Mouse (Mus musculus) CH12F3 (cell line): ENCODE results near the gene Pwp2.
"Not testable (repeated sequence)": the region's sequence is repeated elsewhere in the genome, so short reads cannot be mapped to it uniquely, and the experiment has no call there.

ENCODE experiments used
- in situ Hi-C: fragments of 300-500 bp; cut with MboI; formaldehyde crosslinking; loops from 2 replicates; pipeline ENCODE4 v1.14.3; 2020; ENCODE audit warnings: low sequenced_read_pairs

Gene Pwp2

GRCm38 (mm10) chr10:78147908-78148441, 37.0 kb downstream of the Pwp2 start:
- in situ Hi-C loops: no loop called here

- in situ Hi-C loops: no loop called here
These were observed 41.0 kb downstream of the Pwp2 start for GRCm38 (mm10) chr10:78143727-78144505.

- in situ Hi-C loops: no loop called here
These were observed 44.1 kb downstream of the Pwp2 start for GRCm38 (mm10) chr10:78140843-78141242.

GRCm38 (mm10) chr10:78140251-78140600, 44.7 kb downstream of the Pwp2 start:
- in situ Hi-C loops: no loop called here

- in situ Hi-C loops: no loop called here
These were observed 45.2 kb downstream of the Pwp2 start for GRCm38 (mm10) chr10:78139572-78140250.

DNA sequence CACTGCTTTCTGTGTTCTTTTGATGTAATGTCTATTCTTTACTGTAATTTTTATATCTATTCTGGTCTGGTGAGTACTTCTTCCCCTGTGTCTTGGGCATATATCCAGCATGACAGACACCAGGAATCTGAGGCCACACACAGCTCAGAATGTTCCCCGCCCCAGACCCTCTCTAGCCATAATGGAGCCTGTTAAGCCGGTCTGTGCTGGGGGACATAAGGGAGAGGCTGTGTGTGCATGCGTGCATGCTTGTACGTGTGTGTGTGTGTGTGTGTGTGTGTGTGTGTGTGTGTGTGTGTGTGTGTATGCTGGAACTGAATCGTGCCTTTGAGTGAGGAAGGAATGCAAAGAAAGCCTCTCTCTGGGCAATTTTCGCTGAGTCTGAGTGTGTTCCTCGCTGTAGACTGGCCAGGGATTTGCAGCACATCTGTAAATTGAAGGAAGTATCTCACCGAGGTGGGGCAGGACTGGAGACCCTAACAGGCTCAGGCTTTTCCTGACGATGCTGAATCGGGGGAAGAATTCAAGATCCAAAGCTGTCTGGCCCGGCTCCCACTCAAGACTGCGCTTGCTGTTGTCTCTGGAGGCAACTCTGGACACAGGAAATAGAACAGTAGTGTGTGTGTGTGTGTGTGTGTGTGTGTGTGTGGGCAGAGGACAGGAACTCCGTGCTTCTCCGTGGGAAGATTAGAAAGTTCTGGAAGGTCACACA, 46.0 kb downstream of the Pwp2 start:
- in situ Hi-C loops: no loop called here

DNA sequence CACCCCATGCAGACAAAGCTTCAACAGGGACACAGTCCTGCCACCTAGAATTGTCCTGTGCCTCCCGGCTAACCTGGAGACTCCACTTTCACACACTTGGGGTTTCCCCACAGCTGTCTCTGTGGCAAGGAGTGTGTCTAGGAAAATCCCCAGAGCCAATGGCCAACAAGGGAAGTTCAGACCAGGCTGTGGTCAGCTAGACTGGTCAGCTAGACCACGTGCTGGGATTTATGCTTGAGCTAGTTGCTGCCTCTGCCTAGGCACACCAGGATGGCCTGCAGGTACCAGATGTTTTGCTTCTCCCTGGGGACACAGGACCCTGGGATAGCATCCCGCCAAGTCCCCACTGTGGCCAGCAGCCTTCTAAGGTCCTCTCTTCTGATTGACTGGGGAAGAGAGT, 47.8 kb downstream of the Pwp2 start:
- in situ Hi-C loops: no loop called here

DNA sequence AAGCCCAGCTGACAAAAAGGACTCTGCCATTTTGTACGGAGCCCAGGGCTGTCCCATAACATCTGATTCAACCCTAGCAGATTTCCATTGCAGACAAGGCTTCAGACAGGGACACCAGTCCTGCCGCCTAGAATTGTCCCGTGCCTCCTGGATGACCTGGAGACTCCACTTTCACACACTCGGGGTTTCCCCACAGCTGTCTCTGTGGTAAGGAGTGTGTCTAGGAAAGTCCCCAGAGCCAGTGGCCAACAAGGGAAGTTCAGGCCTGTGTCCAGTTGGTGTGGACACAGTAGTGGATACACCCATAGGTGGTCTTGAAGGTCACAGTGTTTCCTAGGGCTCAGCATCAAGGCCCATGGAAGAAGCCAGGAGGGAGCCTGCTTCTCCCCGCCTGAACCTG, 49.0 kb downstream of the Pwp2 start:
- in situ Hi-C loops: no loop called here

DNA sequence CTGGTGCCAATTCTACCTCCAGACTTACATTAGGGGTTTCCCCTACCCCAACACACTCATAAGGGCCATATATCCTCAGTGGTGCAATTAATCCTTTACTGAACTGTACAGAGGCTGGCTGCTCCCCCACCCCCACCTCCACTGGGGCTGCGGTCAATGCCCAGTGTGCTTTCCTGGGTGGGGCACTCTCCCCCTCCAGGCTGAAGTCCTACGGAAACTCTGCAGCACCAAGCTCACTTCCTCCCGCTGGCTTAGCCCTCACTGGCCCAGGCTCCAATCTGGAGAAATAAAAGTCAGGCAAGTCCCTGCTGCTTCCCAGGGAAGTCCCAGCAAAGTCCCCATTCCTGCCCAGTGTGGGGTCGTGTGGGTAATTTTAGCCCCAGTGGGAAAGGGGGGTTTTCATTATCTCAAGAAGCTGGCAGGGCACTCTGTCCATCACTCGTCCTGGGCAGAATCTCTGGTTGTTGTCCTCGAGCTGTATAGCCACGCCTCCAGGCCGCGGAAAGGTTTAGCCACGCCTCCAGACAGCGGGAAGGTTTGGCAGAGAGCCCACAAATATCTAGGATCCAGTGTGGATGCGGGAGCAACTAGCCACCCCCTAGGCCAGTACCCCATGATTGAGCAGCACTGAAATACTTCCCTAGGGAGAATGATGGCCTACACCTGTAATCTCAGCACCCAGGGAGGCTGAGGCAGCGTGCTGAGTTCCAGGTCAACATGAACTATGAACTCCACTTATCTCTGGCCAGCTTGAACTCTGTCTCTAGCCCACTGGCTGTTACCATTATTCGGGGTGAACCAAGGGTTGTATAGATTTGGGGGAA, 49.8 kb downstream of the Pwp2 start:
- in situ Hi-C loops: no loop called here

DNA sequence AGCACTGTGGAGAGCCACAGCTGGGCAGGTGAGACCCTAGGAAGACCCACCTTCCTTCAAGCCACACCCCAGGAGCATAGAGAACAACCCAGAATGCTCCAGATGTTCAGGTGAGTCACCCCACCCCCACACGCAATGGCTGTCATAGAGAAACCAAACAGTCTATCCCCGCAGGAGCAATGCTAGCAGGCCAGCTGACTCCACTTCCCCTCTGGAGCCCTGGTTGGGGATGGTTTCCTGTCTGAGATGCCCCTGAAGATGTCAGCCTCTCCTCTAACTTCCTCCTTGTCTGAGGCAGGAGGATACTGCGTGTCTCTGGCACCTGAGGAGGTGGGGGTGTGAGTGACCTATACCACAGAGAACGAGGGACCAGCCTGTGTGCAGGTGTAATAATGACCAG, 50.5 kb downstream of the Pwp2 start:
- in situ Hi-C loops: no loop called here

DNA sequence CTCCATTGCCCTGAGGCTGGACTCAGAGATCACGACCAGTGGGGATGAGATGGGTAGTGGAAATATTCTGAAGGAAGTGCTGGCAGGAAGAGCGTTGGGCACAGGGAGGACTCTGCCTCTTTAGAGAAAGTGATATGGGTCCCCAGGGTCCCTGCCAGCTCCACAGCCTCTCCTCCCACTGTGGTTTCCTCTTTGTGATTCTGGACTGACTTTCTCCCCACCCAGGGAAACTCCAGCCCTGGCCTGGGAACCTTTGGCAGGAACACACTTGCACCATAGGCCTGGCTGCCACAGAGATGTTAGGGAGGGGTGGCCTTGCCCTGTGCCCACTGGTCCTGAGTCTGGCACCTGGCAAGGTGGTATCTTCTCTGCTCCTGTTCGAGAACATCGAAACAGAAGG, 55.0 kb downstream of the Pwp2 start:
- in situ Hi-C loops: no loop called here

DNA sequence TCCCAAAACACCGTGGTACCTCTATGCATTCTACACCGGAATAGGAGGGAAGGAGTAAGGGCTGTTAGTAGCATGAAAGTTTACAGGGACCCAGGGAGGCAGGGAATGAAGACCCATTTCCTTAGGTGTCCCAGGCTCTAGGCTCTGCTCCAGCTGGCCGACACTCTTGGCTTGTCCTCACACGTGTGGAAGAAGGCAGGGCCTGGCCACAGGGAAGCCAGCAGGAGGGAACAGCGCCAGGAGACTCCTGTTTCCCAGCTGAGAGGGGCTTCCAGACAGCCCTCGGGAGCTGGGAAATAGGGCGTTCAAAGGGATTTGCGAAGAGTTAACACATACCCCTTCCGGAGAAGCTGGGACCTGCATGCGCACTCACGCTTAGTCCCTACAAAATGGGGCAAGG, 55.5 kb downstream of the Pwp2 start:
- in situ Hi-C loops: no loop called here

DNA sequence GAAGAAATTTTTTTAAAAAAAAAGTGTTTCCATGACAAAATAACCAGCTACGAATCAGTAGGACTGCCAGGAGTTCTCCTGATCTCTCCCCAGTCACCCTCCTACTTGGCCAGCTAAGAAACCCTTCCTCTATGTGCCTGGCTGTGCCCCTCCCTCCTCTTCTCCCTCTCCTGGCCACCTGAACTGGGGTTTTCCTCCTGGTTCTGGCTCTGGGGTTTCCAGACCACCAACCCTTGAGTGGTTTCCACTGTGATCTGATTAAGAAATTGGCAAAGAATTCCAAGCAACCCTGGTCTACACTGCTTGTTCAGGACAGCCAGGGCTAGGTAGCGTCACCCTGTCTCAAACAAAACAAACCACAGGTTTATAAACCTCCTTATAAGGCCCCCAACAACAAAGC, 56.3 kb downstream of the Pwp2 start:
- in situ Hi-C loops: no loop called here

GRCm38 (mm10) chr10:78127931-78128330, 57.0 kb downstream of the Pwp2 start:
- in situ Hi-C loops: no loop called here

DNA sequence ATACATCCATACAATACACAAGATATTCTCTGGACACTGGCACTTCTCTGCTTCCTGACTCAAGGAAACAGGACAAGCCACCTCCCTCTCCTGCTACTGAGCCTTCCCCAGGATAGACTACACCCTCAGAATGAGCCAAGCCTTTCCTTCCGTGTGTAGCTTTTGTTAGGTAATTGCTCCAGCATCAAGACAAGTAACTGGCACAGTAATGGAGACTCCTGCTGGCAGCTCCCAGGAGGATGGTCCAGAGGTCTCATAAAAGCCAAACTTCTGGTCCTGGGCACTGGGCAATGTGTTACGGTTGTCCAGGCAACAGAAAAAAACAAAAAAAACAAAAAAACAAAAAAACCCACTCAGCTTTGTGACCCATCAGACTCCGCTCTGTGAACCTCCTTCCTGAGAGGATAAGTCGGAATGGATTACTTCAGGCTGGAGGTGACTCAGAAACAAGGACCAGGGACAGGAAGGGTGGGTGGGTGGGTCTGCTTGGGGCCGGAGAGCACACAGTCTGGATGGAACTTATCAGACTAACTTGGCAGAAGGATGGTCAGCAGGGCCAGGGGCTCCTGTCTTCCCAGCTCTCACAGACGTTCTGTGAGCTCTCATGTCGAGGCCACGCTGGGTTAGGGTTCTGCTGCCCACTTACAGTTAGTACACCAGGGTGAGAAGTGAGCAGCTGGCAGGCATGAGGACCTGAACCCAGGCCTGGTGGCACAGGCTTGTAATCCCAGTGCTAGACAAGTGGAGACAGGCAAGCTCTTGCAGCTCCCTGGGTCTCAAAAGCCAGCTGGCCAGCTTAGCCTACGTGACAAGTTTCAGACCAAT, 57.7 kb downstream of the Pwp2 start:
- in situ Hi-C loops: no loop called here

DNA sequence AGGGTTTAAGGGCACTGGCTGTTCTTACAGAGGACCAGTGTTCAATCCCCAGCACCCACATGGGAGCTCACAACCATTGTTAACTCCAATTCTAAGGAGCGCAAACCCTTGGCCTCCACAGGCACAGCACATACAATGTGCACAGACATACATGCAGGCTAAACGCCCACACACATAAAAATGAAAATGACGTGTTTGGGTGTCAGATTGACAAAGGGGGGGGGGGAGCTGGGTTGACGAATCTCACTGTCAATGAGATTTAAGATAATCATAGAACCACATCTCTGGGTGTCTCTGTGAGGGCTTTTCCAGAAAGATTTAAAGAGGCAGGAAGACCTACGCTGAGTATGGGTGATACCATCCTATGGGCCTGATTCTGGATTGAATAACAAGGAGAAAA, 58.6 kb downstream of the Pwp2 start:
- in situ Hi-C loops: no loop called here

GRCm38 (mm10) chr10:78125061-78125460, 59.9 kb downstream of the Pwp2 start:
- in situ Hi-C loops: not testable (repeated sequence)

GRCm38 (mm10) chr10:78124137-78124536, 60.8 kb downstream of the Pwp2 start:
- in situ Hi-C loops: not testable (repeated sequence)
